ENCODE assay signal across 7 mouse cellular contexts in the genomic region with DNA sequence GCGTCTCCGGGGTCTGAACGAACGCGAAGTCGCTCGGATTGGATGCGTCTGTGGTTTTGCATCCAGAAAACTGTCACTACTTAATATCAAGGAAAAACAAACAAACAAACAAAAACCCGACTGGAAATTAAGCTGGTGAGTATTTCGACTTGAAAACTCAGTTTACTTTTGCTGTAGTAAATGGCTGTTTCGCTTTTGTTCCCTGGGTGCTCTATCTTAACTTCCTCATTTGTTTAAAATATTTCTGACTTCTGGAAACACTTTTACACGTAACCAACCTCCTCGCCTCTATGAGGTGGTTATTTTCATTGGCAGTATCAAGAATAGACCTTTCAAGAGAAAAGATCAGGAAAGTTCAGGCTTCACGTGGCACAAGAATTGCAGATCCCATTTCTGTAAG. TPM values are rescaled to one million over a fixed set of nuclear protein-coding genes. Genes with fewer than 3 reads are reported as not detected.
DNase-seq lines count a peak whose midpoint lies in the region; ATAC-seq lines count a peak whose summit lies in the region.

No protein-coding gene starts in this region.

- no peak for DNase-seq in forebrain, embryonic 11.5 days (ENCODE audit: low spot score)
- no peak for DNase-seq in right cerebral cortex, postnatal 4 days

- no peak for ATAC-seq in megakaryocyte, adult 5-6 weeks (ENCODE audit: poor library complexity, severe bottlenecking)
- no peak for ATAC-seq in forebrain, embryonic 11.5 days (replicated peaks; ENCODE audit: low FRiP score)
- no peak for ATAC-seq in limb, embryonic 15.5 days (ENCODE audit: insufficient number of reproducible peaks, low FRiP score, low TSS enrichment, low read depth)
- ATAC-seq in stomach, embryonic 15.5 days (ENCODE audit: insufficient read depth, low FRiP score, low read depth) = no peak
- ATAC-seq in megakaryocyte progenitor cell, adult 5-6 weeks (replicated peaks; ENCODE audit: poor library complexity) = no peak

- H3K9me3 ChIP-seq in megakaryocyte, embryonic 14.5 days = no peaks in the 10 kb centered on the region
- no peaks in the 10 kb centered on the region for H3K9me3 ChIP-seq in forebrain, embryonic 11.5 days (ENCODE audit: control insufficient read depth, low read length)
- H3K9me3 ChIP-seq in limb, embryonic 15.5 days = no peaks in the 10 kb centered on the region
- H3K9me3 ChIP-seq in stomach, embryonic 15.5 days = no peaks in the 10 kb centered on the region

- peak overlapping the region; percentile 93 for H3K9ac ChIP-seq in forebrain, embryonic 11.5 days (ENCODE audit: low read length)
- H3K9ac ChIP-seq in limb, embryonic 15.5 days = peak overlapping the region; percentile 77
- H3K9ac ChIP-seq in stomach, embryonic 15.5 days = peak overlapping the region; percentile 68

- H3K4me2 ChIP-seq in forebrain, embryonic 11.5 days (ENCODE audit: low read depth, low read length, severe bottlenecking) = peak overlapping the region; percentile 68
- peak overlapping the region; percentile 47 for H3K4me2 ChIP-seq in limb, embryonic 15.5 days
- H3K4me2 ChIP-seq in stomach, embryonic 15.5 days = peak overlapping the region; percentile 55

- 9% methylated on average over 14 of the region's 14 CpGs for WGBS in forebrain, embryonic 11.5 days
- WGBS in limb, embryonic 15.5 days = 3% methylated on average over 14 of the region's 14 CpGs
- 3% methylated on average over 14 of the region's 14 CpGs for WGBS in stomach, embryonic 15.5 days

- H3K27me3 ChIP-seq in megakaryocyte, embryonic 14.5 days (replicated peaks) = no peaks in the 10 kb centered on the region
- no peaks in the 10 kb centered on the region for H3K27me3 ChIP-seq in forebrain, embryonic 11.5 days (ENCODE audit: control insufficient read depth, insufficient read depth, low read length)
- H3K27me3 ChIP-seq in limb, embryonic 15.5 days = no peaks in the 10 kb centered on the region
- H3K27me3 ChIP-seq in stomach, embryonic 15.5 days (replicated peaks) = no peaks in the 10 kb centered on the region

- peaks cover 28% of the 10 kb centered on the region for H3K4me1 ChIP-seq in megakaryocyte, embryonic 14.5 days
- H3K4me1 ChIP-seq in forebrain, embryonic 11.5 days (replicated peaks; ENCODE audit: control insufficient read depth, insufficient read depth, low read length) = no peaks in the 10 kb centered on the region
- peaks cover 8% of the 10 kb centered on the region; the same call in 1 of the 2 replicates for H3K4me1 ChIP-seq in limb, embryonic 15.5 days
- H3K4me1 ChIP-seq in stomach, embryonic 15.5 days = 0 out of 2 replicates have a peak, but pooled peaks cover 4% of the 10 kb centered on the region

- H3K4me3 ChIP-seq in megakaryocyte, embryonic 14.5 days (replicated peaks) = peak overlapping the region; percentile 99
- peak overlapping the region; percentile 91 for H3K4me3 ChIP-seq in forebrain, embryonic 11.5 days (ENCODE audit: low read depth, low read length)
- H3K4me3 ChIP-seq in limb, embryonic 15.5 days = peak overlapping the region; percentile 93
- H3K4me3 ChIP-seq in stomach, embryonic 15.5 days (replicated peaks) = peak overlapping the region; percentile 86

- H3K27ac ChIP-seq in forebrain, embryonic 11.5 days (ENCODE audit: low read depth, low read length) = 0 out of 2 replicates have a peak overlapping the region, but pooled peaks have one; percentile 94
- H3K27ac ChIP-seq in limb, embryonic 15.5 days = peak overlapping the region; percentile 98
- H3K27ac ChIP-seq in stomach, embryonic 15.5 days = peak overlapping the region; percentile 98

- H3K36me3 ChIP-seq in megakaryocyte, embryonic 14.5 days (replicated peaks; ENCODE audit: low read length) = peaks cover 46% of the 10 kb centered on the region
- H3K36me3 ChIP-seq in forebrain, embryonic 11.5 days (ENCODE audit: control insufficient read depth, insufficient read depth, low read length) = peaks cover 3% of the 10 kb centered on the region; the same call in 1 of the 2 replicates
- H3K36me3 ChIP-seq in limb, embryonic 15.5 days = peaks cover 22% of the 10 kb centered on the region
- peaks cover 9% of the 10 kb centered on the region for H3K36me3 ChIP-seq in stomach, embryonic 15.5 days

RNA-seq across cellular contexts. Expression of a gene that starts 1.1 kb away (rescaled TPM):
- polyA plus RNA-seq in megakaryocyte, embryonic 14.5 days (2012; ENCODE audit: insufficient read depth, low replicate concordance) = 11.7 and 17.5 TPM in 2 replicates
- total RNA-seq in megakaryocyte, adult 5-6 weeks (2015) = 111 and 133 TPM in 2 replicates
- 103 and 104 TPM in 2 replicates for total RNA-seq in megakaryocyte, adult 5-6 weeks (2017)
- 125 and 132 TPM in 2 replicates for polyA plus RNA-seq in forebrain, embryonic 11.5 days (2014; fragmentation: Nextera tagmentation; extraction: Ambion mirVana)
- 72.2 and 77.5 TPM in 2 replicates for polyA plus RNA-seq in limb, embryonic 15.5 days (2015; fragmentation: Nextera tagmentation; extraction: Ambion mirVana)
- 66.1 and 66.8 TPM in 2 replicates for polyA plus RNA-seq in stomach, embryonic 15.5 days (2015; fragmentation: Nextera tagmentation; extraction: Ambion mirVana)
- total RNA-seq in megakaryocyte progenitor cell, adult 5-6 weeks (2015) = 119 and 134 TPM in 2 replicates
- total RNA-seq in megakaryocyte progenitor cell, adult 5-6 weeks (2017) = 81.9 and 107 TPM in 2 replicates

RNA-seq across cellular contexts. Expression of a gene that starts 1.4 kb away (rescaled TPM):
- polyA plus RNA-seq in megakaryocyte, embryonic 14.5 days (2012; ENCODE audit: insufficient read depth, low replicate concordance) = 0.13 and 0.51 TPM in 2 replicates
- total RNA-seq in megakaryocyte, adult 5-6 weeks (2015) = 19.2 and 21.1 TPM in 2 replicates
- 10.8 and 14.1 TPM in 2 replicates for total RNA-seq in megakaryocyte, adult 5-6 weeks (2017)
- polyA plus RNA-seq in forebrain, embryonic 11.5 days (2014; fragmentation: Nextera tagmentation; extraction: Ambion mirVana) = 8.0 and 8.9 TPM in 2 replicates
- polyA plus RNA-seq in limb, embryonic 15.5 days (2015; fragmentation: Nextera tagmentation; extraction: Ambion mirVana) = 5.1 and 6.4 TPM in 2 replicates
- polyA plus RNA-seq in stomach, embryonic 15.5 days (2015; fragmentation: Nextera tagmentation; extraction: Ambion mirVana) = 5.8 and 6.3 TPM in 2 replicates
- total RNA-seq in megakaryocyte progenitor cell, adult 5-6 weeks (2015) = 28.5 and 29.3 TPM in 2 replicates
- total RNA-seq in megakaryocyte progenitor cell, adult 5-6 weeks (2017) = 12.6 and 19.9 TPM in 2 replicates
